Mouse (Mus musculus): ENCODE results near the gene Itga10.

DNA sequence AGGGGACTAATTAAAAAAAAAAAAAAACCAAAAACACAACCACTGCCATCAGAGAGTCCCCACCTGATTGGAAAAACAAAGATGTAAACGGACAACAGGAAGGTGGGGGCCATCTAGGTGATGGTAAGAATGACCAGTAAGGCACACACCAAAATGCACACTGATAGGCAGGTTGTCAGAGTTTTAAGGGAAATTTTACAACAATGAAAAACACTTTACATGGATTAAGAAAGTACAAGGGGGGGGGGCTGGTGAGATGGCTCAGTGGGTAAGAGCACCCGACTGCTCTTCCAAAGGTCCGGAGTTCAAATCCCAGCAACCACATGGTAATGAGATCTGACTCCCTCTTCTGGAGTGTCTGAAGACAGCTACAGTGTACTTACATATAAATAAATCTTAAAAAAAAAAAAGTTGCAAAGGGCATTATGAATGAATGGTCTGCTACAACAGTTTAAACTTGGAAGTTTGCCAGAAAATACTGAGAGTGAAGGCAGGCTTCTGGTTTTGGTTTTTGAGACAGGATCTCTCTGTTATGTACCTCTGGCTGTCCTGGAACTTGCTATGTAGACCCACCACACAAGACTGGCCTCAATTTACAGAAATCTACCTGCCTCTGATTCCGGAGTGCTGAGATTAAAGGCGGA lies 23.2 kb downstream of the Itga10 start:
- TF ChIP-seq POLR2A (IDR thresholded peaks at IDR 0.05; ENCODE audit: low read depth, low read length) = no peak
- no peak for TF ChIP-seq CTCF (conservative IDR thresholded peaks at IDR 0.05; ENCODE audit: insufficient read depth, insufficient read length, low read depth, low read length)
